Mouse (Mus musculus): Measurements from ENCODE around the gene Mapk8.
"Not testable (repeated sequence)": the region's sequence is repeated elsewhere in the genome, so short reads cannot be mapped to it uniquely, and the experiment has no call there.

The Mapk8 gene

GRCm38 (mm10) chr14:33447027-33447569 lies at the start of gene Mapk8:
TSS of gene Mapk8 (minus strand) at chr14:33447158.
- peak; percentile 98 for DNase-seq

- no peak for DNase-seq
These were observed 48.3 kb upstream of the Mapk8 start for GRCm38 (mm10) chr14:33495226-33495625.

DNA sequence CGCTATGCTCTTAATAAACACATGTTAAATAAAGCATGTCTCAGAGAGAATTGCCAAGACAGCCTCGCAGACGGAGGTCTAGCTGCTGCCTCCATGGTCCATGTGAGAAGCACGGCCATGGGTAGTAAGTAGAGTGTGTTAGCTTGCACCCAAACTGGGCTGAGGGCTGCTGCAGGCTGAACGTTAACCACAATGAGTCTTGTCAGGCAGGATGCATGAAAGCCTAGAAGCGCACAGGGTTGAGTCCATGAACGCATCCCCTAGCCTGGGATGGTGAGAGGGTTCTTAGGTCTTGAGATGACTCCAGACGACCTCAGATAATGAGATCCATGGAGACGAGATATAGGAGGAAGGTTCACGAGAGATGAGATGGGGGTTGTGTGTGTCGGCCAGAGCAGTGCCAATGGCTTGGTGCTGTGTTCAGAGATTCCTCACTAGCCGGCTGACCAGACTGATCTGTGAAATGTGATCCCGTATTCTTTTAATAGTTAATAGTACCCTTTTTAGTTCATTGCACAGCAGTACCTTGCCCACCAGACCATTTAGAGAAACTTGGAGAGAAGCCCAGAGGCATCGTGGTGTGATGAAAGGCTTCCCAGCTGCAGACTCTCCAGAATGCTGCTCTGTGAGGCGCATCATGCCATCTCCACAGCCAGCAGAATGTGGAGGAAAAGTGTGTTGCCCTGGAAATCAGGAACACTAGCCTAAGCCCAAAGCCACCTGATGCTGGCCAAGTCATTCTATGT lies 41.0 kb upstream of the Mapk8 start:
- peak; percentile 78 to 87 for DNase-seq

GRCm38 (mm10) chr14:33481991-33482390 lies 35.0 kb upstream of the Mapk8 start:
- DNase-seq, result no peak

- no peak for DNase-seq
These were observed 29.3 kb upstream of the Mapk8 start for GRCm38 (mm10) chr14:33476094-33476760.

GRCm38 (mm10) chr14:33474461-33474860 lies 27.5 kb upstream of the Mapk8 start:
- DNase-seq, result no peak

- DNase-seq, result no peak
These were observed 24.4 kb upstream of the Mapk8 start, which contains the start of gene Frmpd2 for GRCm38 (mm10) chr14:33471331-33471730. TSS of gene Frmpd2 (plus strand) at chr14:33471696.

DNA sequence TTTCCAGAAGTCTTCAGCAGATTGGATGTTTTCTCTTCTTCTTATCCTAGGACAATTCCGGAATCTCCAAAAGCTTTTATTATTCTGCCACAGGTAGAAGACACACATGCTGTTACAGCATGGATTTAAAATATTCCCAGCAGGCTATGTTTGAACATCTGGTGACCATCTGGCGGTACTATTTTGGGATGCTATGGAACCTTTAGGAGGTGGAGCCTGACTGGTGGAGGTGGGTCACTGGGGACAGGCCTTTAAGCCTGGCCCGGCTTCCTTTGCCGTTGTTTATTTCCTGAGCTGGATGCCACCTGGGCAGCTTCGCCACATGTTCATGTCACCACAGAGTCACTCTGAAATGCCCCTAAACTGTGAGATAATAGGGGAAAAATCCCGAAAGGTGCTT lies 20.8 kb upstream of the Mapk8 start:
- no peak for DNase-seq

- no peak for DNase-seq
These were observed 16.7 kb upstream of the Mapk8 start for GRCm38 (mm10) chr14:33463658-33464057.

GRCm38 (mm10) chr14:33450331-33450730 lies 3.4 kb upstream of the Mapk8 start:
- DNase-seq, result no peak

DNA sequence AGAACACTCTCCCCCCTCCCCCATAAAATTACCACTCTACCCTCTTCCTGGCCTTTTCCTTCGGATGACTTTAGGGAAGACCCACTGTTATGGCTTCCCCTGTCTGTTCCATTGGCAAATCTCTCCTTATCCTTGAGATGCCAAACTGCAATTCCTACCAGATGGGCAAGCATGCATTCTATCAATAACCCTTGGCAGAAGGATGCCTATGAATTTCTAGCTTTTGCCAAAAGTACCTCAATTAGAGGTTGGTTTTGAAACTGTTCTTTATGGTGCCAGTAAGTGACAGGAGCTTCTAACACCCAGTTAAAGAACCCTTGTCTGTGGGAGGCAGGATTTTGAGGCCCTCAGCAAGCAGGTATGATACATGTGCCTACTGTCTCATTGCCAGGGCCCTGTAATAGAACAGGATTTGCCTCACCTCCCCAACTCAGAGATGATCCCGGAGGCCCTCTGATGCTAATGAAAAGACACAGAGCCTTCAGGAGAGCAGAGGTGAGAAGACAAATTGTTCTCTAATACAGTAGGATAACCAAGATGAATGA lies 2.4 kb upstream of the Mapk8 start:
- DNase-seq, result no peak

DNA sequence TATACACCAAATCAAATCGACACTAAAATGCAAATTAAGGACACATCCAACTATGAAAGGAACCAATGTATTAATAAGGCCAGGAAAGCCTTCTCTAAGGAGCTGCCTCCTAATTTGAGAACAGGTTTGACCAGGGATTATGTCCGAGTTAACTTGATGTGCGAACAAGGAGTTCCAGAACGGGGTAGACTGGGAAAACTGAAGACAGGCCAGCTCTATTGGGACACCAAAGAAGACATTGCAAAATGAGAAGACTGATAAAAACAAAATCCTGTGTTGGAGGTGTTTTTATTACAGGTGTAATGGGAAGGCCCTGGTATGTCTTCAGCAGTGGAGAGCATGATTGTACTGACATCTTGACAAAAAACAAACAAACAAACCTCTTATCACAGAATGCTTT lies 1.3 kb upstream of the Mapk8 start:
- DNase-seq, result no peak

DNA sequence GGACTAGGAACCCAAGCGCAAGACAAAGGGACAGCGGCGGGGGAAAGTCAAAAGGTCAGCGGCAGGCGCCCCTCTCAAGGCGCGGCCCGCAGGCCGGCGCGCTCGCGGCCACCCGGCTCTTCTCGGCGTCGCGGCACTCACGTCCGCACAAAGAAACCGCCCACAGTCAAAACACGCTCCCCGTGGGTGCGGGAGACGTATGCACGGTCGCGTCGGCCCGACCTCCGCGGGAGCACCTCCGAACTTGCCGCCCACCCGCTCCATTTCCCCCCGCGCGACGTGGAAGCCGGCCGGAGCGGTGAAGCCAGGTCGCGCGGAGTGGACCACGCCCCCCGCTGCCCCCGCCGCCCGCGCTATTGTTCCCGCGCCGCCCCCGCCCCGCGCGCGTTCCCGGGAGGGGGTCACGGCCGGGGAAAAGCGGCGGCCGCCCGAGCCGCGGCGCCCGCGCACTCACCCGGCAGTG lies 366 bp downstream of the Mapk8 start:
- no peak for DNase-seq

DNA sequence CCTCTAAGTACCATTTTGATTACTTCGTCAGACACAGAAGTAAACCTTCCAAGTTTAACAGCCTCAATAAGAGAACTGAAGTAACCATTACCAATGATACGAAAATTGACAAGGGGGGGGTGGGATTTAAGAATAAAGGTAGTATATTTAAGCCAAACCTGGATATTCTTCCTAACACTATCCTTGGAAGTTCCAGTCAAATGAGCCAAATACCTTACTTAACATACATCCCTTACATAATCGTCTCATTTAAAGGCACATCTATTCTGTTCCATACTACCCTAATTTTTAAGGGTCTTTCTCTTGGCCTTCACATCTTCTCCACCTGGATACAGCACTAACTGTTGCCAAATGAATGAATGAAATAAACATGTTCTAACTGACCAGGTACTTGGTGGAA lies 996 bp downstream of the Mapk8 start:
- DNase-seq, result no peak

DNA sequence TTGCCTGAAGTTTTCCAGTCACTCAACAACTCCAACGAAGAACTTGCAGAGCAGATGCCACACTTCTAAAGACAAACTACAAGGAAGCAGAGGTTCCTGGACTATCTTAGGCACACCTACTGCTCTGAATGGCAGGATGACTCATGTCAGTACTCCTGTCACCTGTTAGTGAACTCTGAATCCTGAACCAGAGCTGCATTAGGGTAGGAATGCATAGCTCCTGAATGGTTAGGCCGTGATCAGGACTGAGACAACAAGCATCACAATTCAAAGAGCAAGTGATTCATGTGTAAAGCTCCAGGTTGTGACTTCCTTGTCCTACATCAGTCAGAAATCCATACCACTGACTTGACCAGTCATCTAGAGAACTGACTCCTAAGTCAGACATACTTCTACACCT lies 3.2 kb downstream of the Mapk8 start:
- no peak for DNase-seq

DNA sequence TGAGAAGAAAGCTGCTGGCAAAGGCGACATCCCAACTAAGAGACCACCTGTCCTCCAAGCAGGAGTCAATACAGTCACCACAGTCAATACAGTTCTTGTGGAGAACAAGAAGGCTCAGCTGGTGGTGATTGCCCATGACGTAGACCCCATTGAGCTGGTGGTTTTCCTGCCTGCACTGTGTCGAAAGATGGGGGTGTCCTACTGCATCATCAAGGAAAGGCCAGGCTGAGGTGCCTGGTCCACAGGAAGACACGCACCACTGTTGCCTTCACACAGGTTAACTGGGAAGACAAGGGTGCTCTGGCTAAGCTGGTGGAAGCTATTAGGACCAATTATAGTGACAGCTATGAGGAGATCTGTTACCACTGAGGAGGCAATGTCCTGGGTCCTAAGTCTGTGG lies 14.5 kb downstream of the Mapk8 start:
- DNase-seq, result not testable (repeated sequence)

GRCm38 (mm10) chr14:33424124-33424523 lies 22.8 kb downstream of the Mapk8 start:
- DNase-seq, result no peak

- no peak for DNase-seq
These were observed 24.0 kb downstream of the Mapk8 start for GRCm38 (mm10) chr14:33423003-33423402.

- no peak for DNase-seq
These were observed 28.5 kb downstream of the Mapk8 start for GRCm38 (mm10) chr14:33418311-33418909.

GRCm38 (mm10) chr14:33415746-33416145 lies 31.2 kb downstream of the Mapk8 start:
- no peak for DNase-seq

DNA sequence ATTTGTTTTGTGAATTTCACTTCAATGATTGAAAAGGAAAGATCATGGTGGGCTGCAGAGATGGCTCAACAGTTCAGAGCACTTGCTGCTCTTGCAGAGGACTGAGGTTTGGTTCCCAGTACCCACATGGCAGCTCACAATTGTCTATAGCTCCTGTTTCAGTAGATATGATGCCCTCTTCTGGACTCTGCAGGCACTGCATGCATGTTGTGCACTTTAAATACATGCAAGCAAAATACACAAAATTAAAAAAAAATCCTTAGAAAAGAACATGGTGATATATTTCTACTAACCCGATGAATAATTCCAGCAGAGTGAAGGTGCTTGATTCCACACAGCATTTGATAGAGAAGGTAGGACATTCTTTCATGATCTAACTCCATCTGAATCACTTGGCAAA lies 44.6 kb downstream of the Mapk8 start:
- peak in 1 of 2 experiments; percentile 47 for DNase-seq

- no peak for DNase-seq
These were observed 46.9 kb downstream of the Mapk8 start for GRCm38 (mm10) chr14:33400019-33400418.
